Mouse (Mus musculus) CH12.LX (cell line): Measurements from ENCODE around the gene Hoxd4. TPM values are rescaled to one million over a fixed set of nuclear protein-coding genes. Genes with fewer than 3 reads are reported as not detected.

Experiments used
- DNase-seq: peaks from one replicate; pipeline ENCODE4 v3.0.0-alpha.2; 2013; ENCODE audit errors: extremely low read depth
- H3K27ac ChIP-seq: 2 replicates; pipeline ENCODE4 v1.5.1; 2012; ENCODE audit warnings: low read depth, mild to moderate bottlenecking, control low read depth, moderate library complexity; ENCODE audit not compliant: insufficient read depth
- H3K27me3 ChIP-seq: replicated peaks from 2 replicates; pipeline ENCODE3; 2012; ENCODE audit warnings: inconsistent platforms
- H3K36me3 ChIP-seq, 2 experiments: replicated peaks in 1 of 2; 2 replicates each; pipeline versions ENCODE3 to v1.6.1; 2012; ENCODE audit warnings: inconsistent platforms in 1 of 2, low read length in 1 of 2, mild to moderate bottlenecking in 1 of 2, mixed read lengths in 1 of 2, moderate library complexity in 1 of 2; ENCODE audit not compliant: control insufficient read depth in 1 of 2, insufficient read depth in 1 of 2
- H3K4me1 ChIP-seq, 2 experiments: 2 replicates each; pipeline ENCODE4 v1.6.1; 2012; ENCODE audit warnings: inconsistent platforms in 1 of 2, moderate library complexity in 1 of 2; ENCODE audit not compliant: insufficient read depth in 2 of 2, control insufficient read depth in 1 of 2
- H3K4me2 ChIP-seq: 2 replicates; pipeline ENCODE4 v1.6.1; 2012; ENCODE audit warnings: low read depth, mild to moderate bottlenecking, control low read depth; ENCODE audit not compliant: poor library complexity, insufficient read depth, severe bottlenecking
- H3K4me3 ChIP-seq, 3 experiments: fragments of 150-350 bp in 1 of 3; sonication (generic) in 1 of 3; replicated peaks in 1 of 3; 2 replicates each; pipeline versions ENCODE3 to v1.5.1; 2011 to 2012; ENCODE audit warnings: low read depth in 2 of 3, low read length in 2 of 3, mild to moderate bottlenecking in 2 of 3, moderate library complexity in 2 of 3, control low read depth in 1 of 3, improper control_type of control experiment in 1 of 3, inconsistent platforms in 1 of 3, mixed read lengths in 1 of 3; ENCODE audit not compliant: poor library complexity in 1 of 3
- H3K79me2 ChIP-seq: replicated peaks from 2 replicates; pipeline ENCODE4 v1.6.1; 2012; ENCODE audit warnings: mild to moderate bottlenecking, moderate library complexity; ENCODE audit not compliant: control insufficient read depth, poor library complexity, insufficient read depth, severe bottlenecking; ENCODE audit errors: extremely low read depth
- H3K9ac ChIP-seq: 2 replicates; pipeline ENCODE4 v1.6.1; 2012; ENCODE audit warnings: low read depth, mild to moderate bottlenecking, control low read depth, moderate library complexity; ENCODE audit not compliant: insufficient read depth
- H3K9me3 ChIP-seq: replicated peaks from 2 replicates; pipeline ENCODE3; 2012; ENCODE audit warnings: low read length, inconsistent platforms, mixed read lengths
- BHLHE40 ChIP-seq: IDR thresholded peaks from 2 replicates; pipeline ENCODE4 v1.6.1; 2011; ENCODE audit warnings: mild to moderate bottlenecking, low read depth, low read length, improper control_type of control experiment
- CHD1 ChIP-seq: IDR thresholded peaks from 2 replicates; pipeline ENCODE4 v1.6.1; 2012; ENCODE audit warnings: low read depth, low read length, improper control_type of control experiment, inconsistent platforms
- CTCF ChIP-seq, 2 experiments: IDR thresholded peaks in 1 of 2; conservative IDR thresholded peaks in 1 of 2; 2 replicates each; pipeline ENCODE4 v1.5.1; 2011 to 2012; ENCODE audit warnings: low read depth in 2 of 2, low read length in 2 of 2, improper control_type of control experiment in 1 of 2, inconsistent platforms in 1 of 2, mild to moderate bottlenecking in 1 of 2, moderate library complexity in 1 of 2
- HCFC1 ChIP-seq: IDR thresholded peaks from 2 replicates; pipeline ENCODE4 v1.6.1; 2012; ENCODE audit warnings: low read depth, mild to moderate bottlenecking, inconsistent platforms, low read length, improper control_type of control experiment
- JUN ChIP-seq: IDR thresholded peaks from 2 replicates; pipeline ENCODE4 v1.6.1; 2011; ENCODE audit warnings: low read depth, mild to moderate bottlenecking, low read length, improper control_type of control experiment, moderate library complexity; ENCODE audit not compliant: insufficient read depth
- MAZ ChIP-seq: IDR thresholded peaks from 2 replicates; pipeline ENCODE4 v1.6.1; 2012; ENCODE audit warnings: low read depth, mild to moderate bottlenecking, inconsistent platforms, low read length, improper control_type of control experiment, moderate library complexity
- MEF2A ChIP-seq: IDR thresholded peaks from 2 replicates; pipeline ENCODE4 v1.6.1; 2014; ENCODE audit warnings: low read depth, mild to moderate bottlenecking, inconsistent platforms, low read length, improper control_type of control experiment, borderline replicate concordance
- MXI1 ChIP-seq: IDR thresholded peaks from 2 replicates; pipeline ENCODE4 v1.6.1; 2011; ENCODE audit warnings: mild to moderate bottlenecking, low read depth, low read length, improper control_type of control experiment
- NRF1 ChIP-seq: IDR thresholded peaks from 2 replicates; pipeline ENCODE4 v1.6.1; 2014; ENCODE audit warnings: low read depth, mild to moderate bottlenecking, inconsistent platforms, low read length, improper control_type of control experiment, moderate library complexity
- POLR2AphosphoS2 ChIP-seq: IDR thresholded peaks from 2 replicates; pipeline ENCODE4 v1.6.1; 2011; ENCODE audit warnings: low read depth, low read length, improper control_type of control experiment
- RAD21 ChIP-seq: IDR thresholded peaks from 2 replicates; pipeline ENCODE4 v1.6.1; 2011; ENCODE audit warnings: low read depth, mild to moderate bottlenecking, low read length, improper control_type of control experiment, moderate library complexity
- RCOR1 ChIP-seq: conservative IDR thresholded peaks from 2 replicates; pipeline ENCODE4 v1.6.1; 2012; ENCODE audit warnings: low read depth, mild to moderate bottlenecking, inconsistent platforms, low read length, improper control_type of control experiment
- TBP ChIP-seq: conservative IDR thresholded peaks from 2 replicates; pipeline ENCODE4 v1.6.1; 2011; ENCODE audit warnings: low read depth, low read length, improper control_type of control experiment
- UBTF ChIP-seq: IDR thresholded peaks from 2 replicates; pipeline ENCODE4 v1.6.1; 2012; ENCODE audit warnings: low read depth, mild to moderate bottlenecking, inconsistent platforms, low read length, improper control_type of control experiment, moderate library complexity
- USF1 ChIP-seq: IDR thresholded peaks from 2 replicates; pipeline ENCODE4 v1.6.1; 2014; ENCODE audit warnings: low read depth, mild to moderate bottlenecking, inconsistent platforms, low read length, improper control_type of control experiment
- USF2 ChIP-seq: conservative IDR thresholded peaks from 2 replicates; pipeline ENCODE4 v1.6.1; 2011; ENCODE audit warnings: low read depth, low read length, improper control_type of control experiment
- ZKSCAN1 ChIP-seq: IDR thresholded peaks from 2 replicates; pipeline ENCODE4 v1.6.1; 2012; ENCODE audit warnings: low read depth, inconsistent platforms, low read length, improper control_type of control experiment, borderline replicate concordance
- ZMIZ1 ChIP-seq: IDR thresholded peaks from 2 replicates; pipeline ENCODE4 v1.6.1; 2012; ENCODE audit warnings: low read depth, mild to moderate bottlenecking, inconsistent platforms, low read length, improper control_type of control experiment
- dilution Hi-C: fragments of 300-500 bp; cut with MboI; formaldehyde crosslinking; loops from 2 replicates; pipeline ENCODE4 v1.14.3; 2020; ENCODE audit warnings: low sequenced_read_pairs; ENCODE audit not compliant: extremely low pct_unique_long_range_greater_than_20kb, extremely low pct_ligation_motif_present
- in situ Hi-C: fragments of 300-500 bp; cut with MboI; formaldehyde crosslinking; loops from 3 replicates; pipeline ENCODE4 v1.14.3; 2019; ENCODE audit warnings: low sequenced_read_pairs, low pct_ligation_motif_present, low pct_unique_long_range_greater_than_20kb, mixed read lengths
- polyA plus RNA-seq: library from polyadenylated mRNA; unstranded; fragments of >175 nt; gene quantifications from 2 replicates; pipeline ENCODE4 v1.2.1, GENCODE M21; 2012; ENCODE audit warnings: low read depth; ENCODE audit not compliant: insufficient read length
- total RNA-seq, 2 experiments: library from RNA; depleted of rRNA; stranded (reverse); fragments of 300-350 nt in 1 of 2; fragments of >200 nt in 1 of 2; gene quantifications; 2 replicates each; pipeline ENCODE4 v1.2.3; 2012 to 2014

Gene Hoxd4
- total and polyA plus RNA-seq, 3 experiments = 6.0 to 9.8 (median 6.3) TPM

DNA sequence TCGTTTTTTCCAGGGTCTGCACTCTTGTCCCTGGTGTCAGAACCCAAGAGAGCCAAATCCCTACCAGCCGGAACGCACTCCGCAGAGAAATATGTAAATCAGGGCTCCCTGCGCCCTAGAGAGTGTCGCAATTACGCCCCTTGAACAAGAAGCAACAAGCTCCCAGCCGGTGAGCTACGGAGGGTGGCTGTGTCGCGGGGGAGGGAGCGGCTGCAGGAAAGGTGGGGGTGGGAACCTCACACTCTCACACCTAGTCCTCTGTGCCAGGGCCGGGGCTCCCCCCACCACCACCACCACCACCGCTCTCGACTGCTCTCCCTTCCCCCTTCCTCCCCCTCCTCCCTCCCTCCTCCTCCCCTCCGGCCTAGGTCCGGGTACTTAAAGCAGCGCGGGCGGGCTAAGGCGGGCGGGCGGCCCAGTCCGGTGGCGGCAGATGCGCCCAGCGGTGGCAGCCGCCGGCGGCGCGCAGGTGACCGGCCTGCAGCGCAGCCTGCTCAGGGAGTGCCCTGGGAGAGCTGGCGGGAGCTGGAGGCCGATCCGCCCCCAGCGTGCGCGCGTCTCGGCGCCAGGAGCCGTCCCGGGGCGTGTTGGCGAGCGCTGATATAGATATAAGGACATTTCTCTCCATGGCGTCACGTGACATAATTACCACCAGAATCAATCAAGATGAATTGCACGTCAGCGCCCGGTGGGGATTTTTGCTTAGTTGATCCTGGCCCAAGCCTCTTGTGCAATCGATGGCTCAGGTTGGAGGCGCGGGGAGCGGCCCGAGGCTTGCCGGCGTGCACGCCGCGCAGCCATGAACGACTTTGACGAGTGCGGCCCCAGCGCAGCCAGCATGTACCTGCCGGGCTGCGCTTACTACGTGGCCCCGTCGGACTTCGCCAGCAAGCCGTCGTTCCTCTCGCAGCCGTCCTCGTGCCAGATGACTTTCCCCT is 29.9 kb upstream of the Hoxd4 start:
- H3K4me2 ChIP-seq = no peak overlapping the region
- DNase-seq = no peak

DNA sequence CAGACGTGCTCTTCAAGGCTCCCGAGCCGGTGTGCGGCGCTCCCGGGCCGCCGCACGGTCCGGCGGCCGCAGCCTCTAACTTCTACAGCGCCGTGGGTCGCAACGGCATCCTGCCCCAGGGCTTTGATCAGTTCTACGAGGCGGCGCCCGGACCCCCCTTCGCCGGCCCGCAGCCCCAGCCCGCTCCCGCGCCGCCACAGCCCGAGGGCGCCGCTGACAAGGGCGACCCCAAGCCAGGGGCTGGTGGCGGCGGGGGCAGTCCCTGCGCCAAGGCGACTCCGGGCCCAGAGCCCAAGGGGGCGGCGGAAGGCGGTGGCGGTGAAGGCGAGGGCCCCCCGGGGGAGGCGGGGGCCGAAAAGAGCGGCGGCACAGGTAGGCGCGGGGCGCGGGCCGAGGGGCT is 28.9 kb upstream of the Hoxd4 start:
- no peak for TF ChIP-seq USF2
- dilution Hi-C loops = no loop called here
- Histone ChIP-seq H3K9me3 (peaks cover 29% of the 10 kb centered on the region), H3K27me3 (no peaks in the 10 kb centered on the region), H3K4me3 (no peak overlapping the region), H3K27ac (no peak overlapping the region), H3K4me1 (no peaks in the 10 kb centered on the region), H3K79me2 (no peaks in the 10 kb centered on the region), H3K4me2 (no peak overlapping the region), H3K9ac (no peak overlapping the region), H3K36me3 (no peaks in the 10 kb centered on the region)
- in situ Hi-C loops = loop anchor here (25.0 kb wide), 1 partner anchor 630 kb away; no protein-coding TSS in a partner anchor
- no peak for DNase-seq

More for the DNA sequence above, 29.9 kb upstream of the Hoxd4 start:
- Histone ChIP-seq H3K4me1 (no peaks in the 10 kb centered on the region), H3K79me2 (no peaks in the 10 kb centered on the region), H3K36me3 (no peaks in the 10 kb centered on the region), H3K27ac (no peak overlapping the region), H3K4me3 (no peak overlapping the region), H3K9me3 (peaks cover 27% of the 10 kb centered on the region), H3K27me3 (no peaks in the 10 kb centered on the region), H3K9ac (no peak overlapping the region)
- no peak for TF ChIP-seq JUN
- TF ChIP-seq NRF1 = no peak
- TF ChIP-seq USF1 = no peak
- TF ChIP-seq MEF2A = no peak
- no peak for TF ChIP-seq BHLHE40
- no peak for TF ChIP-seq TBP
- TF ChIP-seq CHD1 = no peak
- no peak for TF ChIP-seq RAD21
- no peak for TF ChIP-seq UBTF
- no peak for TF ChIP-seq HCFC1
- TF ChIP-seq ZMIZ1 = no peak
- no peak for TF ChIP-seq CTCF (conservative IDR thresholded peaks at IDR 0.05 in 1 of 2, IDR thresholded peaks at IDR 0.05 in 1 of 2; ENCODE audit: low read depth in 2 of 2, low read length in 2 of 2)
- TF ChIP-seq MXI1 = no peak
- TF ChIP-seq POLR2AphosphoS2 = no peak
- TF ChIP-seq ZKSCAN1 = no peak
- TF ChIP-seq RCOR1 = no peak
- no peak for TF ChIP-seq MAZ
- dilution Hi-C loops (no loop called here), in situ Hi-C loops (loop anchor here (25.0 kb wide), 1 partner anchor 630 kb away; no protein-coding TSS in a partner anchor)
